Comparison of ENCODE assay signal across 18 mouse cellular contexts in genomic region chr10:43272381-43272780, GRCm38 (mm10). TPM values are rescaled to one million over a fixed set of nuclear protein-coding genes. Genes with fewer than 3 reads are reported as not detected.
DNase-seq lines count a peak whose midpoint lies in the region; ATAC-seq lines count a peak whose summit lies in the region.
"Had no signal": no experiment of that assay in that cellular context is flagged by ENCODE, and none has a peak within 500 bp of the region (broad histone marks: within the 10 kb centered on the region; RNA-seq: fewer than 3 reads in every experiment).

No protein-coding gene starts in this region.

- H3K4me3 ChIP-seq in hindbrain, embryonic 12.5 days: no peak overlapping the region
- no peak overlapping the region for H3K4me3 ChIP-seq in hindbrain, embryonic 16.5 days (ENCODE audit: low read length)
- no peak overlapping the region for H3K4me3 ChIP-seq in neural tube, embryonic 11.5 days (ENCODE audit: low read depth, low read length)
- H3K4me3 ChIP-seq in hindbrain, embryonic 13.5 days: no peak overlapping the region
- no peak overlapping the region for H3K4me3 ChIP-seq in neural tube, embryonic 15.5 days (replicated peaks)
- H3K4me3 ChIP-seq: erythroblast, embryonic 14.5 days; heart, embryonic 10.5 days; liver, embryonic 15.5 days; myocyte had no signal

- ATAC-seq in hindbrain, embryonic 12.5 days (ENCODE audit: low FRiP score): no peak
- ATAC-seq in hindbrain, embryonic 16.5 days: no peak
- ATAC-seq in neural tube, embryonic 11.5 days (ENCODE audit: insufficient read depth, low FRiP score, low TSS enrichment): no peak
- ATAC-seq in hindbrain, embryonic 13.5 days (ENCODE audit: low FRiP score): no peak
- ATAC-seq in neural tube, embryonic 15.5 days (ENCODE audit: low FRiP score): no peak
- ATAC-seq: inflammation-experienced regulatory T-cells, adult 6 months; lung, postnatal 0 days had no signal

- H3K9me3 ChIP-seq in hindbrain, embryonic 12.5 days (replicated peaks): no peaks in the 10 kb centered on the region
- H3K9me3 ChIP-seq in hindbrain, embryonic 16.5 days (ENCODE audit: control insufficient read depth, low read length): no peaks in the 10 kb centered on the region
- no peaks in the 10 kb centered on the region for H3K9me3 ChIP-seq in neural tube, embryonic 11.5 days (ENCODE audit: control insufficient read depth, low read length)
- no peaks in the 10 kb centered on the region for H3K9me3 ChIP-seq in hindbrain, embryonic 13.5 days
- H3K9me3 ChIP-seq in neural tube, embryonic 15.5 days (replicated peaks): no peaks in the 10 kb centered on the region
- H3K9me3 ChIP-seq: heart, embryonic 10.5 days; liver, embryonic 15.5 days had no signal

- 53% methylated on average over 4 of the region's 4 CpGs for WGBS in hindbrain, embryonic 12.5 days
- 45% methylated on average over 4 of the region's 4 CpGs for WGBS in hindbrain, embryonic 16.5 days
- WGBS in neural tube, embryonic 11.5 days: 67% methylated on average over 4 of the region's 4 CpGs
- WGBS in hindbrain, embryonic 13.5 days: 45% methylated on average over 4 of the region's 4 CpGs
- 60% methylated on average over 4 of the region's 4 CpGs for WGBS in neural tube, embryonic 15.5 days

- no peaks in the 10 kb centered on the region for H3K27me3 ChIP-seq in hindbrain, embryonic 12.5 days
- H3K27me3 ChIP-seq in hindbrain, embryonic 16.5 days (replicated peaks; ENCODE audit: control insufficient read depth, insufficient read depth, low read length): no peaks in the 10 kb centered on the region
- H3K27me3 ChIP-seq in neural tube, embryonic 11.5 days (ENCODE audit: control insufficient read depth, insufficient read depth, low read length): no peaks in the 10 kb centered on the region
- H3K27me3 ChIP-seq in hindbrain, embryonic 13.5 days: no peaks in the 10 kb centered on the region
- no peaks in the 10 kb centered on the region for H3K27me3 ChIP-seq in neural tube, embryonic 15.5 days (replicated peaks)
- H3K27me3 ChIP-seq: liver, embryonic 15.5 days had no signal

- H3K36me3 ChIP-seq in hindbrain, embryonic 12.5 days: no peaks in the 10 kb centered on the region
- H3K36me3 ChIP-seq in hindbrain, embryonic 16.5 days (ENCODE audit: control insufficient read depth, insufficient read depth, low read length): no peaks in the 10 kb centered on the region
- no peaks in the 10 kb centered on the region for H3K36me3 ChIP-seq in neural tube, embryonic 11.5 days (ENCODE audit: control insufficient read depth, insufficient read depth, low read length)
- H3K36me3 ChIP-seq in hindbrain, embryonic 13.5 days: no peaks in the 10 kb centered on the region
- H3K36me3 ChIP-seq in neural tube, embryonic 15.5 days: no peaks in the 10 kb centered on the region
- H3K36me3 ChIP-seq: heart, embryonic 10.5 days; liver, embryonic 15.5 days had no signal

- peak; percentile 24 for DNase-seq in neural tube, embryonic 11.5 days (ENCODE audit: low spot score)
- DNase-seq in neural tube, embryonic 10.5 days (ENCODE audit: extremely low spot score, low spot score): no peak
- DNase-seq in cerebellum, postnatal 14 days: no peak
- DNase-seq: cerebellum, postnatal 10 days; gastrocnemius, postnatal 36 days; heart, postnatal 10 days; kidney, postnatal 10 days; thymus, postnatal 14 days had no signal

- H3K27ac ChIP-seq in hindbrain, embryonic 12.5 days: peak overlapping the region; percentile 25; the same call in 1 of the 2 replicates
- H3K27ac ChIP-seq in hindbrain, embryonic 16.5 days (ENCODE audit: low read depth, low read length): no peak overlapping the region
- no peak overlapping the region for H3K27ac ChIP-seq in neural tube, embryonic 11.5 days (ENCODE audit: low read depth, low read length)
- H3K27ac ChIP-seq in hindbrain, embryonic 13.5 days: peak overlapping the region; percentile 40; the same call in 1 of the 2 replicates
- 0 out of 2 replicates have a peak overlapping the region, but pooled peaks have one; percentile 23 for H3K27ac ChIP-seq in neural tube, embryonic 15.5 days (replicated peaks)
- H3K27ac ChIP-seq: heart, embryonic 10.5 days; liver, embryonic 15.5 days had no signal

- peaks cover 12% of the 10 kb centered on the region for H3K4me1 ChIP-seq in hindbrain, embryonic 12.5 days
- peaks cover 5% of the 10 kb centered on the region; the same call in 1 of the 2 replicates for H3K4me1 ChIP-seq in hindbrain, embryonic 16.5 days (ENCODE audit: control insufficient read depth, insufficient read depth, low read depth, low read length)
- peaks cover 5% of the 10 kb centered on the region; the same call in 1 of the 2 replicates for H3K4me1 ChIP-seq in neural tube, embryonic 11.5 days (ENCODE audit: control insufficient read depth, insufficient read depth, low read length)
- peaks cover 19% of the 10 kb centered on the region for H3K4me1 ChIP-seq in hindbrain, embryonic 13.5 days (replicated peaks)
- H3K4me1 ChIP-seq in neural tube, embryonic 15.5 days: peaks cover 13% of the 10 kb centered on the region

- H3K4me2 ChIP-seq in hindbrain, embryonic 12.5 days (replicated peaks): no peak overlapping the region
- H3K4me2 ChIP-seq in hindbrain, embryonic 16.5 days (ENCODE audit: low read length): no peak overlapping the region
- H3K4me2 ChIP-seq in neural tube, embryonic 11.5 days (ENCODE audit: low read depth): no peak overlapping the region
- no peak overlapping the region for H3K4me2 ChIP-seq in hindbrain, embryonic 13.5 days
- H3K4me2 ChIP-seq in neural tube, embryonic 15.5 days: no peak overlapping the region
- H3K4me2 ChIP-seq: liver, embryonic 15.5 days had no signal

- H3K9ac ChIP-seq in hindbrain, embryonic 12.5 days: no peak overlapping the region
- no peak overlapping the region for H3K9ac ChIP-seq in hindbrain, embryonic 16.5 days (ENCODE audit: low read depth, low read length)
- no peak overlapping the region for H3K9ac ChIP-seq in neural tube, embryonic 11.5 days (ENCODE audit: low read length)
- no peak overlapping the region for H3K9ac ChIP-seq in hindbrain, embryonic 13.5 days
- H3K9ac ChIP-seq in neural tube, embryonic 15.5 days (replicated peaks): no peak overlapping the region
- H3K9ac ChIP-seq: liver, embryonic 15.5 days had no signal

RNA-seq across cellular contexts. Expression of gene Pdss2, which starts 51.1 kb away (rescaled TPM):
- polyA plus RNA-seq in hindbrain, embryonic 12.5 days (2016; fragmentation: Nextera tagmentation; extraction: Ambion mirVana): 14.6 and 14.9 TPM in 2 replicates
- polyA plus RNA-seq in hindbrain, embryonic 16.5 days (2015; fragmentation: Nextera tagmentation; extraction: Ambion mirVana): 15.5 and 16.2 TPM in 2 replicates
- 12.9 and 14.0 TPM in 2 replicates for polyA plus RNA-seq in neural tube, embryonic 11.5 days (2014; fragmentation: Nextera tagmentation; extraction: Ambion mirVana)
- 16.0 and 17.4 TPM in 2 replicates for polyA plus RNA-seq in hindbrain, embryonic 13.5 days (2015; fragmentation: Nextera tagmentation; extraction: Ambion mirVana)
- 16.1 and 16.8 TPM in 2 replicates for polyA plus RNA-seq in neural tube, embryonic 15.5 days (2015; fragmentation: Nextera tagmentation; extraction: Ambion mirVana)

Comparison
In these comparisons a context has a peak if more than half of its experiments do, and no peak if none do; other contexts are left out.
1. H3K27ac ChIP-seq: peak in hindbrain, embryonic 12.5 days (single experiment), hindbrain, embryonic 13.5 days (single experiment) and neural tube, embryonic 15.5 days (single experiment); none in hindbrain, embryonic 16.5 days (single experiment) and neural tube, embryonic 11.5 days (single experiment).